Mouse (Mus musculus) E14TG2a.4 (cell line): ENCODE data around the gene 2610044O15Rik8.

Experiments used
- CTCF ChIP-seq: conservative IDR thresholded peaks from 2 replicates; pipeline ENCODE4 v1.5.1; 2014; ENCODE audit warnings: low read length
- NANOG ChIP-seq: IDR thresholded peaks from 2 replicates; pipeline ENCODE4 v1.6.1; 2014; ENCODE audit warnings: borderline replicate concordance, low read length, mixed read lengths
- POU5F1 ChIP-seq: IDR thresholded peaks from 2 replicates; pipeline ENCODE4 v1.6.1; 2014; ENCODE audit warnings: low read length, borderline replicate concordance

DNA sequence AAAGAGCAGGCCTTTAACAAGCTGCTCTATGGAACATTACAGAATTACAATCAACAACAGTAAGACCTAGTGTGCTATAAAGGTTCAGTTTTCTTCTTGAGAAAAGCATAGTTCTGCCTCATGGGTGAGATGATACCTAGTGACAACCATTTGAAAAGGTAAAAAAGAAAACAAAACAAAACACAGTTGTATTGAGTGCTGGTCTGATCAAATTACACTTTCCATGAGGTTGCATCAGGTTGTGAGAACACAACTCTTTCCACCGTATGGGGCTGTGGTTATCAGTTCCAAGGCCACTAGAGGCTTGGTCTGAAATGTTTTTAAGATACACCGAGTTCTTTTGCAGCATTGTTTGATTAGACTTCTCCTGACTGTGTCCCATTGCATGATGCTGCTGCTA, 30.1 kb upstream of the 2610044O15Rik8 start:
- TF ChIP-seq CTCF (no peak), POU5F1 (no peak), NANOG (no peak)
